Mouse (Mus musculus) thymus, adult 2 months (tissue): ENCODE measurements around the gene Zfp523.

Source experiments
- CTCF ChIP-seq: fragments of 200-500 bp; IDR thresholded peaks from 2 replicates; pipeline ENCODE4 v1.5.1; 2012; ENCODE audit warnings: mild to moderate bottlenecking, control low read depth, low read length, moderate library complexity, borderline replicate concordance; ENCODE audit not compliant: control insufficient read depth, poor library complexity, insufficient read depth; ENCODE audit errors: extremely low read depth
- POLR2A ChIP-seq: fragments of 200-500 bp; IDR thresholded peaks from 2 replicates; pipeline ENCODE4 v1.6.1; 2012; ENCODE audit warnings: mild to moderate bottlenecking, low read length, control low read depth, moderate library complexity; ENCODE audit not compliant: control insufficient read depth, poor library complexity, insufficient read depth; ENCODE audit errors: extremely low read depth

DNA sequence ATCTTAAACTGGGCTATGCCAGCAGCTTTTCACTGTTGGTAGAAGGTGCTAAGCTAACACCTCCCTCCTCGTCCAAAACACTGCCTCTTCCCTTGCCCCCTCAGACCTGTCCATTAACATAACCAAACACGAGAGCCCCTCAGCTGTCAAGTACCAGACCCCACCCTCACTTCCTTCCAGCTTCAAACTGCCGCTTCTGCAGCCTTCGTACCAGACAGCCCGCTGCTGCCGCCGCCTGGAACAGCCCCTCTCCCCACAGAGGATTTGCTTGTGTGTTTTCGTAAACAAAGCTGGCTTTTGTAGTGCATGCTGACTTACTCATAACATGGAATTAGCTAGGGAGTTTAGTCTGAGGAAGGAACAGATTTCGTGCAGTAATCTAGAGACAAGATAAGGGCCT, 33.2 kb upstream of the Zfp523 start:
- no peak for TF ChIP-seq POLR2A
- no peak for TF ChIP-seq CTCF
